ENCODE assay signal across 8 mouse cellular contexts in the genomic region with DNA sequence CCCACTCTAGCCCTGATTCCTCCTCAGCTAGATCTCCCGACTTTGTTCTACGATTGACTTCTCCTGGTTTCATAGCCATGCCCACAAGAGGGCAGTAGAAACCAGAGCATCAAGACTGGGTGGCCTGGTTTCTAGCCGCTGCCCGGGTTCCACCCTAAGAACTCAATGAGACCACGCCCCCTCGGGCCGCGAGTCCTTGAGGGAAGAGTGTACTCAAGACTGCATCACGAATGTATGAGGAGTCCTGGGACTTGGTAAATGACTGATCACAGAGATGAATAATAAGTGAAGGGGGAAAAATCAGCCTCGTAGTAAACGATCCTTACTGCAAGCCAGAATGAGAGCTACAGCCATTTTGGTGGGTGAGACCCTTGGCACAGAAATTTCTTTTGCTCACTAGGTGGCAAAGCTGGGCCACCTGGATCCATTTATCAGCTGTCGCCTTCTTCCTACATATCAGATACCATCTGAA. TPM values are rescaled to one million over a fixed set of nuclear protein-coding genes. Genes with fewer than 3 reads are reported as not detected.
DNase-seq lines count a peak whose midpoint lies in the region; ATAC-seq and TF ChIP-seq lines count a peak whose summit lies in the region.

No protein-coding gene starts in this region.

- H3K36me3 ChIP-seq in forebrain, embryonic 11.5 days (ENCODE audit: control insufficient read depth, insufficient read depth, low read length), result no peaks in the 10 kb centered on the region
- H3K36me3 ChIP-seq in heart, postnatal 0 days (replicated peaks; ENCODE audit: control insufficient read depth, insufficient read depth, low read length), result no peaks in the 10 kb centered on the region
- no peaks in the 10 kb centered on the region for H3K36me3 ChIP-seq in liver, postnatal 0 days (replicated peaks; ENCODE audit: insufficient read depth, low read length)
- no peaks in the 10 kb centered on the region for H3K36me3 ChIP-seq in neural tube, embryonic 14.5 days (ENCODE audit: control insufficient read depth, insufficient read depth, low read length)
- H3K36me3 ChIP-seq in testis, adult 2 months (ENCODE audit: control insufficient read depth, insufficient read depth, low read length), result no peaks in the 10 kb centered on the region

- no peak; the same call in 1 of the 2 replicates for TF ChIP-seq POLR2A in testis, adult 2 months (IDR thresholded peaks at IDR 0.05; ENCODE audit: control insufficient read depth, low read depth, low read length)

- no peak for TF ChIP-seq EP300 in heart, postnatal 0 days (IDR thresholded peaks at IDR 0.05; ENCODE audit: low read depth)
- TF ChIP-seq EP300 in liver, postnatal 0 days (IDR thresholded peaks at IDR 0.05; ENCODE audit: low read depth), result no peak

- H3K4me1 ChIP-seq in forebrain, embryonic 11.5 days (replicated peaks; ENCODE audit: control insufficient read depth, insufficient read depth, low read length), result no peaks in the 10 kb centered on the region
- H3K4me1 ChIP-seq in heart, postnatal 0 days (ENCODE audit: control insufficient read depth, insufficient read depth), result no peaks in the 10 kb centered on the region
- no peaks in the 10 kb centered on the region for H3K4me1 ChIP-seq in liver, postnatal 0 days (ENCODE audit: insufficient read depth)
- no peaks in the 10 kb centered on the region for H3K4me1 ChIP-seq in neural tube, embryonic 14.5 days (ENCODE audit: control insufficient read depth, insufficient read depth, low read length)
- peaks cover 5% of the 10 kb centered on the region for H3K4me1 ChIP-seq in testis, adult 2 months (ENCODE audit: control insufficient read depth, insufficient read depth, low read length)

- peak; percentile 90 for ATAC-seq in forebrain, embryonic 11.5 days (replicated peaks; ENCODE audit: low FRiP score)
- peak; percentile 75 for ATAC-seq in heart, postnatal 0 days (ENCODE audit: insufficient read depth, low read depth)
- peak; percentile 59 for ATAC-seq in liver, postnatal 0 days
- ATAC-seq in neural tube, embryonic 14.5 days (ENCODE audit: low read depth), result peak; percentile 95

- WGBS in forebrain, embryonic 11.5 days, result 3% methylated on average over 12 of the region's 12 CpGs
- 1% methylated on average over 12 of the region's 12 CpGs for WGBS in heart, postnatal 0 days
- 3% methylated on average over 12 of the region's 12 CpGs for WGBS in liver, postnatal 0 days (ENCODE audit: insufficient replicate concordance)
- 2% methylated on average over 12 of the region's 12 CpGs for WGBS in neural tube, embryonic 14.5 days

- H3K9me3 ChIP-seq in forebrain, embryonic 11.5 days (ENCODE audit: control insufficient read depth, low read length), result no peaks in the 10 kb centered on the region
- H3K9me3 ChIP-seq in heart, postnatal 0 days (replicated peaks; ENCODE audit: control insufficient read depth, low read length), result no peaks in the 10 kb centered on the region
- no peaks in the 10 kb centered on the region for H3K9me3 ChIP-seq in liver, postnatal 0 days (ENCODE audit: low read length)
- no peaks in the 10 kb centered on the region for H3K9me3 ChIP-seq in neural tube, embryonic 14.5 days (ENCODE audit: control insufficient read depth, low read length)

- peak; percentile 94 for DNase-seq in ES-CJ7 (ENCODE audit: low read depth, low spot score)
- DNase-seq in c-Kit-positive CD71-positive TER-119-negative erythroid progenitor cells, embryonic 14.5 days (ENCODE audit: low read depth), result peak; percentile 89
- peak; percentile 93 for DNase-seq in forebrain, embryonic 11.5 days (ENCODE audit: low spot score)
- DNase-seq in heart, postnatal 0 days (ENCODE audit: low spot score), result peak; percentile 84
- DNase-seq in kidney, postnatal 36 days, result peak; percentile 83 to 89
- peak; percentile 83 for DNase-seq in liver, postnatal 0 days

- H3K27me3 ChIP-seq in forebrain, embryonic 11.5 days (ENCODE audit: control insufficient read depth, insufficient read depth, low read length), result no peaks in the 10 kb centered on the region
- no peaks in the 10 kb centered on the region for H3K27me3 ChIP-seq in heart, postnatal 0 days (ENCODE audit: control insufficient read depth, insufficient read depth, low read length)
- 0 out of 2 replicates have a peak, but pooled peaks cover 3% of the 10 kb centered on the region for H3K27me3 ChIP-seq in liver, postnatal 0 days (ENCODE audit: insufficient read depth, low read length)
- H3K27me3 ChIP-seq in neural tube, embryonic 14.5 days (ENCODE audit: control insufficient read depth, insufficient read depth, low read length), result no peaks in the 10 kb centered on the region
- no peaks in the 10 kb centered on the region for H3K27me3 ChIP-seq in testis, adult 2 months (ENCODE audit: control insufficient read depth, insufficient read depth, low read length)

- H3K4me2 ChIP-seq in forebrain, embryonic 11.5 days (ENCODE audit: low read depth, low read length, severe bottlenecking), result peak overlapping the region; percentile 36; the same call in 1 of the 2 replicates
- H3K4me2 ChIP-seq in heart, postnatal 0 days (ENCODE audit: low read depth, low read length), result peak overlapping the region; percentile 46
- peak overlapping the region; percentile 41 for H3K4me2 ChIP-seq in liver, postnatal 0 days (ENCODE audit: low read depth, low read length)
- H3K4me2 ChIP-seq in neural tube, embryonic 14.5 days (ENCODE audit: low read depth, low read length), result peak overlapping the region; percentile 33; the same call in 1 of the 2 replicates

- H3K9ac ChIP-seq in forebrain, embryonic 11.5 days (ENCODE audit: low read length), result no peak overlapping the region
- H3K9ac ChIP-seq in heart, postnatal 0 days (replicated peaks; ENCODE audit: low read depth, low read length), result no peak overlapping the region
- no peak overlapping the region for H3K9ac ChIP-seq in liver, postnatal 0 days (replicated peaks)
- H3K9ac ChIP-seq in neural tube, embryonic 14.5 days (replicated peaks; ENCODE audit: low read depth, low read length), result peak overlapping the region; percentile 16; the same call in 1 of the 2 replicates

- peak overlapping the region; percentile 14 for H3K4me3 ChIP-seq in forebrain, embryonic 11.5 days (ENCODE audit: low read depth, low read length)
- peak overlapping the region; percentile 36 for H3K4me3 ChIP-seq in heart, postnatal 0 days (ENCODE audit: low read depth, low read length)
- H3K4me3 ChIP-seq in liver, postnatal 0 days (ENCODE audit: low read depth, low read length), result no peak overlapping the region
- peak overlapping the region; percentile 30 for H3K4me3 ChIP-seq in neural tube, embryonic 14.5 days (ENCODE audit: low read depth, low read length)
- peak overlapping the region; percentile 44 for H3K4me3 ChIP-seq in testis, adult 2 months (ENCODE audit: control insufficient read depth, low read depth, low read length)

- no peak overlapping the region for H3K27ac ChIP-seq in forebrain, embryonic 11.5 days (ENCODE audit: low read depth, low read length)
- no peak overlapping the region for H3K27ac ChIP-seq in heart, postnatal 0 days (ENCODE audit: low read depth)
- no peak overlapping the region for H3K27ac ChIP-seq in liver, postnatal 0 days (ENCODE audit: low read depth)
- no peak overlapping the region for H3K27ac ChIP-seq in neural tube, embryonic 14.5 days (ENCODE audit: low read depth, low read length)
- no peak overlapping the region for H3K27ac ChIP-seq in testis, adult 2 months (ENCODE audit: control insufficient read depth, insufficient read depth, low read depth, low read length)

- peak; percentile 91 for TF ChIP-seq CTCF in heart, postnatal 0 days (IDR thresholded peaks at IDR 0.05; ENCODE audit: low read depth)
- peak; percentile 89 for TF ChIP-seq CTCF in liver, postnatal 0 days (IDR thresholded peaks at IDR 0.05; ENCODE audit: low read depth)
- peak; percentile 50; the same call in 1 of the 2 replicates for TF ChIP-seq CTCF in testis, adult 2 months (IDR thresholded peaks at IDR 0.05; ENCODE audit: control insufficient read depth, insufficient read depth, insufficient replicate concordance, low read depth, low read length)

RNA-seq across cellular contexts. Expression of a gene that starts 12.8 kb away (rescaled TPM):
- 0.40 and 0.76 TPM in 2 replicates for polyA plus RNA-seq in forebrain, embryonic 11.5 days (2014; fragmentation: Nextera tagmentation; extraction: Ambion mirVana)
- total RNA-seq in heart, postnatal 0 days (2014; rRNA removed; ENCODE audit: low replicate concordance), result not detected in 2 replicates
- 0.33 and 0.41 TPM in 2 replicates for polyA plus RNA-seq in heart, postnatal 0 days (2015; fragmentation: Nextera tagmentation; extraction: Ambion mirVana)
- polyA plus RNA-seq in liver, postnatal 0 days (2015; fragmentation: Nextera tagmentation; extraction: Ambion mirVana), result 0.15 and 0.38 TPM in 2 replicates
- polyA plus RNA-seq in neural tube, embryonic 14.5 days (2014; fragmentation: Nextera tagmentation; extraction: Ambion mirVana), result 0.76 and 1.7 TPM in 2 replicates
- 2,779 and 3,078 TPM in 2 replicates for polyA plus RNA-seq in testis, adult 2 months (2012; rRNA removed)

RNA-seq across cellular contexts. Expression of a gene that starts 13.4 kb away (rescaled TPM):
- polyA plus RNA-seq in forebrain, embryonic 11.5 days (2014; fragmentation: Nextera tagmentation; extraction: Ambion mirVana), result 65.3 and 67.0 TPM in 2 replicates
- total RNA-seq in heart, postnatal 0 days (2014; rRNA removed; ENCODE audit: low replicate concordance), result 83.0 and 85.1 TPM in 2 replicates
- polyA plus RNA-seq in heart, postnatal 0 days (2015; fragmentation: Nextera tagmentation; extraction: Ambion mirVana), result 67.4 and 68.7 TPM in 2 replicates
- 27.4 and 28.7 TPM in 2 replicates for polyA plus RNA-seq in liver, postnatal 0 days (2015; fragmentation: Nextera tagmentation; extraction: Ambion mirVana)
- 59.5 and 64.1 TPM in 2 replicates for polyA plus RNA-seq in neural tube, embryonic 14.5 days (2014; fragmentation: Nextera tagmentation; extraction: Ambion mirVana)
- polyA plus RNA-seq in testis, adult 2 months (2012; rRNA removed), result 16.8 and 17.1 TPM in 2 replicates

RNA-seq across cellular contexts. Expression of a gene that starts 21.5 kb away (rescaled TPM):
- polyA plus RNA-seq in forebrain, embryonic 11.5 days (2014; fragmentation: Nextera tagmentation; extraction: Ambion mirVana), result 137 and 149 TPM in 2 replicates
- not detected in 2 replicates for total RNA-seq in heart, postnatal 0 days (2014; rRNA removed; ENCODE audit: low replicate concordance)
- 0.53 and 0.80 TPM in 2 replicates for polyA plus RNA-seq in heart, postnatal 0 days (2015; fragmentation: Nextera tagmentation; extraction: Ambion mirVana)
- 0.04 and 0.06 TPM in 2 replicates for polyA plus RNA-seq in liver, postnatal 0 days (2015; fragmentation: Nextera tagmentation; extraction: Ambion mirVana)
- polyA plus RNA-seq in neural tube, embryonic 14.5 days (2014; fragmentation: Nextera tagmentation; extraction: Ambion mirVana), result 232 and 319 TPM in 2 replicates
- polyA plus RNA-seq in testis, adult 2 months (2012; rRNA removed), result 243 and 256 TPM in 2 replicates

RNA-seq across cellular contexts. Expression of a gene that starts 23.6 kb away (rescaled TPM):
- 12.8 and 15.5 TPM in 2 replicates for polyA plus RNA-seq in forebrain, embryonic 11.5 days (2014; fragmentation: Nextera tagmentation; extraction: Ambion mirVana)
- 1.2 TPM in 1 of 2 replicates, not detected in the other for total RNA-seq in heart, postnatal 0 days (2014; rRNA removed; ENCODE audit: low replicate concordance)
- 4.3 and 4.5 TPM in 2 replicates for polyA plus RNA-seq in heart, postnatal 0 days (2015; fragmentation: Nextera tagmentation; extraction: Ambion mirVana)
- 0.34 TPM in 1 of 2 replicates, not detected in the other for polyA plus RNA-seq in liver, postnatal 0 days (2015; fragmentation: Nextera tagmentation; extraction: Ambion mirVana)
- 14.6 and 17.5 TPM in 2 replicates for polyA plus RNA-seq in neural tube, embryonic 14.5 days (2014; fragmentation: Nextera tagmentation; extraction: Ambion mirVana)
- 107 and 109 TPM in 2 replicates for polyA plus RNA-seq in testis, adult 2 months (2012; rRNA removed)

RNA-seq across cellular contexts. Expression of a gene that starts 43.5 kb away (rescaled TPM):
- polyA plus RNA-seq in forebrain, embryonic 11.5 days (2014; fragmentation: Nextera tagmentation; extraction: Ambion mirVana), result 55.0 and 57.5 TPM in 2 replicates
- total RNA-seq in heart, postnatal 0 days (2014; rRNA removed; ENCODE audit: low replicate concordance), result 0.34 and 6.5 TPM in 2 replicates
- 7.5 and 7.7 TPM in 2 replicates for polyA plus RNA-seq in heart, postnatal 0 days (2015; fragmentation: Nextera tagmentation; extraction: Ambion mirVana)
- 7.1 and 7.7 TPM in 2 replicates for polyA plus RNA-seq in liver, postnatal 0 days (2015; fragmentation: Nextera tagmentation; extraction: Ambion mirVana)
- 51.5 and 52.5 TPM in 2 replicates for polyA plus RNA-seq in neural tube, embryonic 14.5 days (2014; fragmentation: Nextera tagmentation; extraction: Ambion mirVana)
- polyA plus RNA-seq in testis, adult 2 months (2012; rRNA removed), result 5.5 and 8.9 TPM in 2 replicates

Comparison
In these comparisons a context has a peak if more than half of its experiments do, and no peak if none do; other contexts are left out.
1. RNA of a gene that starts 12.8 kb away (polyA plus RNA-seq): 2,779 to 3,078 TPM in testis, adult 2 months; 0.76 to 1.7 TPM in neural tube, embryonic 14.5 days, 0.40 to 0.76 TPM in forebrain, embryonic 11.5 days, 0.33 to 0.41 TPM in heart, postnatal 0 days and 0.15 to 0.38 TPM in liver, postnatal 0 days; every median in the first group is over 1,000 times any median in the second.
2. RNA of a gene that starts 21.5 kb away (polyA plus RNA-seq): 232 to 319 TPM in neural tube, embryonic 14.5 days, 243 to 256 TPM in testis, adult 2 months and 137 to 149 TPM in forebrain, embryonic 11.5 days; 0.53 to 0.80 TPM in heart, postnatal 0 days and 0.04 to 0.06 TPM in liver, postnatal 0 days; every median in the first group is over 10 times any median in the second.
3. Peak in every context shown above with its lines, with median percentiles within 50 percentile points of each other: DNase-seq, ATAC-seq, H3K4me2 ChIP-seq and CTCF ChIP-seq.